In genomic region chr11:35274036-35274435, GRCm38 (mm10) we compare ENCODE assay signal across 28 mouse cellular contexts.
DNase-seq lines count a peak whose midpoint lies in the region; ATAC-seq and TF ChIP-seq lines count a peak whose summit lies in the region.
"Had no signal": no experiment of that assay in that cellular context is flagged by ENCODE, and none has a peak within 500 bp of the region (broad histone marks: within the 10 kb centered on the region; RNA-seq: fewer than 3 reads in every experiment).

No protein-coding gene starts in this region.

- H3K4me3 ChIP-seq in kidney, embryonic 15.5 days (replicated peaks) = no peak overlapping the region
- no peak overlapping the region for H3K4me3 ChIP-seq in kidney, embryonic 16.5 days (ENCODE audit: low read length)
- H3K4me3 ChIP-seq in lung, embryonic 16.5 days (ENCODE audit: low read length) = no peak overlapping the region
- H3K4me3 ChIP-seq in lung, adult 2 months (replicated peaks; ENCODE audit: extremely low read depth, low read depth, low read length) = no peak overlapping the region
- H3K4me3 ChIP-seq in limb, embryonic 11.5 days (ENCODE audit: low read depth, low read length) = no peak overlapping the region
- no peak overlapping the region for H3K4me3 ChIP-seq in forebrain, embryonic 11.5 days (ENCODE audit: low read depth, low read length)
- H3K4me3 ChIP-seq: embryonic facial prominence, embryonic 13.5 days; erythroblast, embryonic 14.5 days; forebrain, embryonic 12.5 days; heart, embryonic 12.5 days; hindbrain, embryonic 13.5 days; liver, embryonic 13.5 days; midbrain, embryonic 13.5 days; neural tube, embryonic 15.5 days had no signal

- peaks cover 37% of the 10 kb centered on the region for H3K27me3 ChIP-seq in kidney, embryonic 15.5 days
- H3K27me3 ChIP-seq in kidney, embryonic 16.5 days (ENCODE audit: insufficient read depth, low read length) = peaks cover 4% of the 10 kb centered on the region; the same call in 1 of the 2 replicates
- H3K27me3 ChIP-seq in lung, embryonic 16.5 days (ENCODE audit: control insufficient read depth, insufficient read depth, low read depth, low read length) = peaks cover 27% of the 10 kb centered on the region
- no peaks in the 10 kb centered on the region for H3K27me3 ChIP-seq in limb, embryonic 11.5 days (ENCODE audit: control insufficient read depth, insufficient read depth, low read length)
- no peaks in the 10 kb centered on the region for H3K27me3 ChIP-seq in forebrain, embryonic 11.5 days (ENCODE audit: control insufficient read depth, insufficient read depth, low read length)
- H3K27me3 ChIP-seq: embryonic facial prominence, embryonic 13.5 days; heart, embryonic 12.5 days; liver, embryonic 13.5 days had no signal

- peaks cover 74% of the 10 kb centered on the region for H3K4me1 ChIP-seq in kidney, embryonic 15.5 days
- peaks cover 78% of the 10 kb centered on the region for H3K4me1 ChIP-seq in kidney, embryonic 16.5 days (ENCODE audit: insufficient read depth, low read length)
- H3K4me1 ChIP-seq in lung, embryonic 16.5 days (replicated peaks; ENCODE audit: control insufficient read depth, insufficient read depth, low read length) = peaks cover 18% of the 10 kb centered on the region
- no peaks in the 10 kb centered on the region for H3K4me1 ChIP-seq in lung, adult 2 months (ENCODE audit: control insufficient read depth, insufficient read depth, low read length)
- H3K4me1 ChIP-seq in limb, embryonic 11.5 days (ENCODE audit: control insufficient read depth, insufficient read depth, low read length) = peaks cover 71% of the 10 kb centered on the region
- peaks cover 3% of the 10 kb centered on the region; the same call in 1 of the 2 replicates for H3K4me1 ChIP-seq in forebrain, embryonic 11.5 days (replicated peaks; ENCODE audit: control insufficient read depth, insufficient read depth, low read length)
- H3K4me1 ChIP-seq: liver, embryonic 13.5 days had no signal

- DNase-seq in lung, adult 2 months = no peak
- DNase-seq in limb, embryonic 11.5 days (ENCODE audit: low spot score) = no peak
- no peak for DNase-seq in forebrain, embryonic 11.5 days (ENCODE audit: low spot score)
- DNase-seq in adrenal gland, postnatal 4 days (ENCODE audit: low spot score in 2 of 2) = no peak
- DNase-seq: cerebellum, adult 11-12 months; cerebellum, adult 9-11 months; forebrain, postnatal 0 days; heart, adult 11 months; heart, postnatal 4 days; layer of hippocampus, adult 9-11 months; liver, embryonic 13.5 days; right cerebral cortex, postnatal 25 days; spleen, adult 18-20 months; thymus, postnatal 14 days had no signal

- WGBS in kidney, embryonic 15.5 days = 71% methylated on average over 3 of the region's 3 CpGs
- 66% methylated on average over 3 of the region's 3 CpGs for WGBS in kidney, embryonic 16.5 days
- WGBS in lung, embryonic 16.5 days = 61% methylated on average over 3 of the region's 3 CpGs
- 74% methylated on average over 3 of the region's 3 CpGs for WGBS in lung, adult 2 months
- 79% methylated on average over 3 of the region's 3 CpGs for WGBS in limb, embryonic 11.5 days
- 90% methylated on average over 3 of the region's 3 CpGs for WGBS in forebrain, embryonic 11.5 days

- H3K4me2 ChIP-seq in kidney, embryonic 15.5 days = no peak overlapping the region
- no peak overlapping the region for H3K4me2 ChIP-seq in kidney, embryonic 16.5 days (replicated peaks; ENCODE audit: low read depth, low read length)
- no peak overlapping the region for H3K4me2 ChIP-seq in lung, embryonic 16.5 days (ENCODE audit: low read depth, low read length)
- H3K4me2 ChIP-seq in limb, embryonic 11.5 days (ENCODE audit: low read depth, severe bottlenecking) = no peak overlapping the region
- H3K4me2 ChIP-seq in forebrain, embryonic 11.5 days (ENCODE audit: low read depth, low read length, severe bottlenecking) = no peak overlapping the region
- H3K4me2 ChIP-seq: embryonic facial prominence, embryonic 13.5 days; forebrain, embryonic 12.5 days; heart, embryonic 12.5 days; hindbrain, embryonic 13.5 days; liver, embryonic 13.5 days; midbrain, embryonic 13.5 days; neural tube, embryonic 15.5 days had no signal

- no peak for TF ChIP-seq CTCF in lung, adult 2 months (IDR thresholded peaks at IDR 0.05; ENCODE audit: insufficient read depth, low read length)

- no peaks in the 10 kb centered on the region for H3K9me3 ChIP-seq in kidney, embryonic 15.5 days (replicated peaks)
- no peaks in the 10 kb centered on the region for H3K9me3 ChIP-seq in kidney, embryonic 16.5 days (ENCODE audit: low read length)
- no peaks in the 10 kb centered on the region for H3K9me3 ChIP-seq in lung, embryonic 16.5 days (ENCODE audit: control insufficient read depth, low read length)
- no peaks in the 10 kb centered on the region for H3K9me3 ChIP-seq in limb, embryonic 11.5 days (ENCODE audit: control insufficient read depth, low read length)
- no peaks in the 10 kb centered on the region for H3K9me3 ChIP-seq in forebrain, embryonic 11.5 days (ENCODE audit: control insufficient read depth, low read length)
- H3K9me3 ChIP-seq: embryonic facial prominence, embryonic 13.5 days; forebrain, embryonic 12.5 days; heart, embryonic 12.5 days; hindbrain, embryonic 13.5 days; liver, embryonic 13.5 days; midbrain, embryonic 13.5 days; neural tube, embryonic 15.5 days had no signal

- peak overlapping the region; percentile 72 for H3K27ac ChIP-seq in kidney, embryonic 15.5 days
- H3K27ac ChIP-seq in kidney, embryonic 16.5 days (ENCODE audit: low read length) = no peak overlapping the region
- no peak overlapping the region for H3K27ac ChIP-seq in lung, embryonic 16.5 days (ENCODE audit: low read length)
- H3K27ac ChIP-seq in limb, embryonic 11.5 days (replicated peaks; ENCODE audit: low read depth, low read length) = 0 out of 2 replicates have a peak overlapping the region, but pooled peaks have one; percentile 22
- no peak overlapping the region for H3K27ac ChIP-seq in forebrain, embryonic 11.5 days (ENCODE audit: low read depth, low read length)
- H3K27ac ChIP-seq: embryonic facial prominence, embryonic 13.5 days; forebrain, embryonic 12.5 days; kidney, postnatal 0 days; liver, embryonic 13.5 days; macrophage; midbrain, embryonic 13.5 days; neural tube, embryonic 15.5 days had no signal

- no peak for ATAC-seq in kidney, embryonic 15.5 days (replicated peaks; ENCODE audit: low FRiP score)
- ATAC-seq in kidney, embryonic 16.5 days (ENCODE audit: low FRiP score, low TSS enrichment) = no peak
- ATAC-seq in lung, embryonic 16.5 days (ENCODE audit: low read depth) = peak; percentile 81
- ATAC-seq in limb, embryonic 11.5 days (ENCODE audit: insufficient number of reproducible peaks, low FRiP score, low TSS enrichment, low read depth) = no peak
- no peak for ATAC-seq in forebrain, embryonic 11.5 days (replicated peaks; ENCODE audit: low FRiP score)
- ATAC-seq: CD4-positive, CD25-positive, alpha-beta regulatory T cell, adult 4 months; forebrain, postnatal 0 days; intestine, postnatal 0 days; midbrain, embryonic 13.5 days had no signal

- TF ChIP-seq POLR2A in lung, adult 2 months (IDR thresholded peaks at IDR 0.05; ENCODE audit: borderline replicate concordance, extremely low read depth, low read depth, low read length) = no peak

- no peaks in the 10 kb centered on the region for H3K36me3 ChIP-seq in kidney, embryonic 15.5 days
- no peaks in the 10 kb centered on the region for H3K36me3 ChIP-seq in kidney, embryonic 16.5 days (ENCODE audit: insufficient read depth, low read length)
- H3K36me3 ChIP-seq in lung, embryonic 16.5 days (ENCODE audit: control insufficient read depth, insufficient read depth, low read length) = no peaks in the 10 kb centered on the region
- H3K36me3 ChIP-seq in limb, embryonic 11.5 days (ENCODE audit: control insufficient read depth, insufficient read depth, low read length) = no peaks in the 10 kb centered on the region
- H3K36me3 ChIP-seq in forebrain, embryonic 11.5 days (ENCODE audit: control insufficient read depth, insufficient read depth, low read length) = no peaks in the 10 kb centered on the region
- H3K36me3 ChIP-seq: embryonic facial prominence, embryonic 13.5 days; forebrain, embryonic 12.5 days; heart, embryonic 12.5 days; hindbrain, embryonic 13.5 days; liver, embryonic 13.5 days; midbrain, embryonic 13.5 days; neural tube, embryonic 15.5 days had no signal

- H3K9ac ChIP-seq in kidney, embryonic 15.5 days = no peak overlapping the region
- H3K9ac ChIP-seq in kidney, embryonic 16.5 days (replicated peaks; ENCODE audit: low read length) = no peak overlapping the region
- H3K9ac ChIP-seq in lung, embryonic 16.5 days (ENCODE audit: low read length) = no peak overlapping the region
- H3K9ac ChIP-seq in limb, embryonic 11.5 days (ENCODE audit: low read length) = no peak overlapping the region
- no peak overlapping the region for H3K9ac ChIP-seq in forebrain, embryonic 11.5 days (ENCODE audit: low read length)
- H3K9ac ChIP-seq: embryonic facial prominence, embryonic 13.5 days; forebrain, embryonic 12.5 days; forebrain, postnatal 0 days; heart, embryonic 12.5 days; liver, embryonic 13.5 days; midbrain, embryonic 13.5 days; neural tube, embryonic 15.5 days had no signal

Comparison
In these comparisons a context has a peak if more than half of its experiments do, and no peak if none do; other contexts are left out.
1. H3K27ac ChIP-seq: peak in kidney, embryonic 15.5 days (single experiment) and limb, embryonic 11.5 days (single experiment); none in kidney, embryonic 16.5 days (single experiment), lung, embryonic 16.5 days (single experiment) and forebrain, embryonic 11.5 days (single experiment).